Mouse (Mus musculus): ENCODE results near the gene Hdhd3. TPM values are rescaled to one million over a fixed set of nuclear protein-coding genes. Genes with fewer than 3 reads are reported as not detected.

Hdhd3 gene
- polyA plus RNA-seq, 2 experiments, result 7.6 to 15.0 TPM

GRCm38 (mm10) chr4:62495946-62496345 is 7.3 kb downstream of the Hdhd3 start:
- Histone ChIP-seq H3K27me3 (ENCODE audit: control insufficient read depth, insufficient read depth, low read length) (no peaks in the 10 kb centered on the region), H3K4me3 (replicated peaks; ENCODE audit: low read length) (no peak overlapping the region), H3K4me1 (ENCODE audit: control insufficient read depth, insufficient read depth, low read length) (peaks cover 4% of the 10 kb centered on the region), H3K36me3 (ENCODE audit: control insufficient read depth, insufficient read depth, low read length) (peaks cover 22% of the 10 kb centered on the region), H3K9me3 (ENCODE audit: control insufficient read depth, low read length) (no peaks in the 10 kb centered on the region), H3K27ac (replicated peaks; ENCODE audit: low read depth, low read length) (no peak overlapping the region), H3K4me2 (replicated peaks; ENCODE audit: low read depth, low read length, severe bottlenecking) (no peak overlapping the region), H3K9ac (ENCODE audit: low read depth, low read length, severe bottlenecking) (no peak overlapping the region)
- ATAC-seq (ENCODE audit: low FRiP score, low read depth), result no peak
- TF ChIP-seq POLR2A (IDR thresholded peaks at IDR 0.05; ENCODE audit: borderline replicate concordance, extremely low read depth, insufficient read depth, insufficient read length), result no peak
- no peak for DNase-seq (ENCODE audit: low spot score)
- 78% methylated on average over 8 of the region's 8 CpGs for WGBS

- Histone ChIP-seq H3K36me3 (ENCODE audit: control insufficient read depth, insufficient read depth, low read length) (peaks cover 14% of the 10 kb centered on the region), H3K27me3 (ENCODE audit: control insufficient read depth, insufficient read depth, low read length) (no peaks in the 10 kb centered on the region), H3K9me3 (ENCODE audit: control insufficient read depth, low read length) (no peaks in the 10 kb centered on the region), H3K4me2 (replicated peaks; ENCODE audit: low read depth, low read length, severe bottlenecking) (no peak overlapping the region), H3K4me3 (replicated peaks; ENCODE audit: low read length) (no peak overlapping the region), H3K4me1 (ENCODE audit: control insufficient read depth, insufficient read depth, low read length) (no peaks in the 10 kb centered on the region), H3K27ac (replicated peaks; ENCODE audit: low read depth, low read length) (no peak overlapping the region), H3K9ac (ENCODE audit: low read depth, low read length, severe bottlenecking) (no peak overlapping the region)
- WGBS, result 62% methylated on average over 9 of the region's 9 CpGs
- no peak for TF ChIP-seq POLR2A (IDR thresholded peaks at IDR 0.05; ENCODE audit: borderline replicate concordance, extremely low read depth, insufficient read depth, insufficient read length)
- DNase-seq (ENCODE audit: low spot score) (no peak), ATAC-seq (ENCODE audit: low FRiP score, low read depth) (no peak)
Measured at GRCm38 (mm10) chr4:62494230-62494629, 9.0 kb downstream of the Hdhd3 start.

GRCm38 (mm10) chr4:62492682-62493081 is 10.6 kb downstream of the Hdhd3 start:
- TF ChIP-seq POLR2A (IDR thresholded peaks at IDR 0.05; ENCODE audit: borderline replicate concordance, extremely low read depth, insufficient read depth, insufficient read length), result no peak
- H3K9me3 ChIP-seq (ENCODE audit: control insufficient read depth, low read length), result no peaks in the 10 kb centered on the region
- no peaks in the 10 kb centered on the region for H3K27me3 ChIP-seq (ENCODE audit: control insufficient read depth, insufficient read depth, low read length)
- no peak overlapping the region for H3K27ac ChIP-seq (replicated peaks; ENCODE audit: low read depth, low read length)
- H3K4me1 ChIP-seq (ENCODE audit: control insufficient read depth, insufficient read depth, low read length), result no peaks in the 10 kb centered on the region
- WGBS, result 84% methylated on average over 2 of the region's 2 CpGs
- H3K36me3 ChIP-seq (ENCODE audit: control insufficient read depth, insufficient read depth, low read length), result 0 out of 2 replicates have a peak, but pooled peaks cover under 1% of the 10 kb centered on the region
- DNase-seq (ENCODE audit: low spot score) (no peak), ATAC-seq (ENCODE audit: low FRiP score, low read depth) (no peak)
- no peak overlapping the region for H3K4me2 ChIP-seq (replicated peaks; ENCODE audit: low read depth, low read length, severe bottlenecking)
- no peak overlapping the region for H3K4me3 ChIP-seq (replicated peaks; ENCODE audit: low read length)
- no peak overlapping the region for H3K9ac ChIP-seq (ENCODE audit: low read depth, low read length, severe bottlenecking)

GRCm38 (mm10) chr4:62487914-62488313 is 15.4 kb downstream of the Hdhd3 start:
- no peak overlapping the region for H3K4me3 ChIP-seq (replicated peaks; ENCODE audit: low read length)
- H3K27ac ChIP-seq (replicated peaks; ENCODE audit: low read depth, low read length), result no peak overlapping the region
- H3K9ac ChIP-seq (ENCODE audit: low read depth, low read length, severe bottlenecking), result no peak overlapping the region
- TF ChIP-seq POLR2A (IDR thresholded peaks at IDR 0.05; ENCODE audit: borderline replicate concordance, extremely low read depth, insufficient read depth, insufficient read length), result no peak
- no peaks in the 10 kb centered on the region for H3K36me3 ChIP-seq (ENCODE audit: control insufficient read depth, insufficient read depth, low read length)
- no peaks in the 10 kb centered on the region for H3K9me3 ChIP-seq (ENCODE audit: control insufficient read depth, low read length)
- DNase-seq (ENCODE audit: low spot score) (no peak), ATAC-seq (ENCODE audit: low FRiP score, low read depth) (no peak)
- WGBS, result 79% methylated on average over 2 of the region's 2 CpGs
- no peaks in the 10 kb centered on the region for H3K4me1 ChIP-seq (ENCODE audit: control insufficient read depth, insufficient read depth, low read length)
- no peak overlapping the region for H3K4me2 ChIP-seq (replicated peaks; ENCODE audit: low read depth, low read length, severe bottlenecking)
- no peaks in the 10 kb centered on the region for H3K27me3 ChIP-seq (ENCODE audit: control insufficient read depth, insufficient read depth, low read length)

GRCm38 (mm10) chr4:62487172-62487571 is 16.1 kb downstream of the Hdhd3 start:
- no peak overlapping the region for H3K4me2 ChIP-seq (replicated peaks; ENCODE audit: low read depth, low read length, severe bottlenecking)
- no peak for ATAC-seq (ENCODE audit: low FRiP score, low read depth)
- no peaks in the 10 kb centered on the region for H3K36me3 ChIP-seq (ENCODE audit: control insufficient read depth, insufficient read depth, low read length)
- DNase-seq (ENCODE audit: low spot score), result no peak
- H3K4me3 ChIP-seq (replicated peaks; ENCODE audit: low read length), result no peak overlapping the region
- no peaks in the 10 kb centered on the region for H3K4me1 ChIP-seq (ENCODE audit: control insufficient read depth, insufficient read depth, low read length)
- TF ChIP-seq POLR2A (IDR thresholded peaks at IDR 0.05; ENCODE audit: borderline replicate concordance, extremely low read depth, insufficient read depth, insufficient read length), result no peak
- 90% methylated on average over 5 of the region's 5 CpGs for WGBS
- H3K9ac ChIP-seq (ENCODE audit: low read depth, low read length, severe bottlenecking), result no peak overlapping the region
- H3K9me3 ChIP-seq (ENCODE audit: control insufficient read depth, low read length), result no peaks in the 10 kb centered on the region
- no peaks in the 10 kb centered on the region for H3K27me3 ChIP-seq (ENCODE audit: control insufficient read depth, insufficient read depth, low read length)
- H3K27ac ChIP-seq (replicated peaks; ENCODE audit: low read depth, low read length), result no peak overlapping the region

- no peaks in the 10 kb centered on the region for H3K9me3 ChIP-seq (ENCODE audit: control insufficient read depth, low read length)
- H3K9ac ChIP-seq (ENCODE audit: low read depth, low read length, severe bottlenecking), result no peak overlapping the region
- H3K4me3 ChIP-seq (replicated peaks; ENCODE audit: low read length), result no peak overlapping the region
- H3K27me3 ChIP-seq (ENCODE audit: control insufficient read depth, insufficient read depth, low read length), result 0 out of 2 replicates have a peak, but pooled peaks cover 6% of the 10 kb centered on the region
- no peaks in the 10 kb centered on the region for H3K4me1 ChIP-seq (ENCODE audit: control insufficient read depth, insufficient read depth, low read length)
- 92% methylated on average over 13 of the region's 15 CpGs for WGBS
- DNase-seq (ENCODE audit: low spot score), result no peak
- H3K27ac ChIP-seq (replicated peaks; ENCODE audit: low read depth, low read length), result no peak overlapping the region
- no peak for TF ChIP-seq POLR2A (IDR thresholded peaks at IDR 0.05; ENCODE audit: borderline replicate concordance, extremely low read depth, insufficient read depth, insufficient read length)
- H3K36me3 ChIP-seq (ENCODE audit: control insufficient read depth, insufficient read depth, low read length), result no peaks in the 10 kb centered on the region
- ATAC-seq (ENCODE audit: low FRiP score, low read depth), result no peak
- no peak overlapping the region for H3K4me2 ChIP-seq (replicated peaks; ENCODE audit: low read depth, low read length, severe bottlenecking)
Measured at GRCm38 (mm10) chr4:62486162-62486696, 17.0 kb downstream of the Hdhd3 start.

All from limb, embryonic 14.5 days (tissue).